Mouse (Mus musculus): ENCODE measurements at regions not wholly inside any gene's neighbourhood (a gene's known extent, or its start where the extent isn't known, plus 50 kb on each side); places are given as distances from the start of the nearest gene placed in this dataset.

GRCm38 (mm10) chr2:138760439-138760963, 504.1 kb downstream of the Btbd3 start:
- DNase-seq (ENCODE audit: low read depth, low spot score) = no peak
- no peak overlapping the region for H3K9ac ChIP-seq (ENCODE audit: control insufficient read depth, low read depth, low read length, poor library complexity, severe bottlenecking)
- no peak for TF ChIP-seq SIN3A (IDR thresholded peaks at IDR 0.05; ENCODE audit: low read length)
- TF ChIP-seq ZC3H11A (IDR thresholded peaks at IDR 0.05; ENCODE audit: low read depth, low read length) = no peak

GRCm38 (mm10) chr2:138761400-138761799, 505.0 kb downstream of the Btbd3 start:
- no peak overlapping the region for H3K27ac ChIP-seq (ENCODE audit: control insufficient read depth, low read depth, low read length)
- no peaks in the 10 kb centered on the region for H3K9me3 ChIP-seq (replicated peaks; ENCODE audit: insufficient read depth, low read length)
- DNase-seq (ENCODE audit: low read depth, low spot score) = no peak
- no peak for TF ChIP-seq MAFK (IDR thresholded peaks at IDR 0.05; ENCODE audit: borderline replicate concordance, low read depth, low read length)
- no peak for TF ChIP-seq ZMIZ1 (IDR thresholded peaks at IDR 0.05; ENCODE audit: low read depth, low read length)
- no peak for TF ChIP-seq KAT2A (conservative IDR thresholded peaks at IDR 0.05; ENCODE audit: low read depth, low read length)
- TF ChIP-seq RAD21 (IDR thresholded peaks at IDR 0.05; ENCODE audit: low read depth, low read length) = no peak
- TF ChIP-seq ZC3H11A (IDR thresholded peaks at IDR 0.05; ENCODE audit: low read depth, low read length) = no peak
- no peak for TF ChIP-seq POLR2A (IDR thresholded peaks at IDR 0.05; ENCODE audit: control insufficient read depth in 1 of 2, insufficient read depth in 1 of 2, low read depth in 1 of 2, low read length in 2 of 2, poor library complexity in 1 of 2)
- no peak for TF ChIP-seq USF1 (IDR thresholded peaks at IDR 0.05; ENCODE audit: low read depth, low read length)
- no peak overlapping the region for H3K4me3 ChIP-seq (ENCODE audit: control insufficient read depth in 1 of 2, insufficient read depth in 1 of 2, low read depth in 2 of 2, low read length in 2 of 2)
- H3K27me3 ChIP-seq (ENCODE audit: control insufficient read depth in 1 of 2, insufficient read depth in 2 of 2, low read length in 2 of 2) = no peaks in the 10 kb centered on the region
- H3K79me2 ChIP-seq (ENCODE audit: control insufficient read depth, insufficient read depth, low read length, poor library complexity) = no peaks in the 10 kb centered on the region
- H3K9ac ChIP-seq (ENCODE audit: control insufficient read depth, low read depth, low read length, poor library complexity, severe bottlenecking) = no peak overlapping the region
- H3K4me1 ChIP-seq (ENCODE audit: control insufficient read depth in 1 of 2, insufficient read depth in 2 of 2, low read length in 2 of 2) = no peaks in the 10 kb centered on the region
- no peaks in the 10 kb centered on the region for H3K36me3 ChIP-seq (ENCODE audit: control insufficient read depth in 1 of 2, insufficient read depth in 2 of 2, low read length in 2 of 2)

More at GRCm38 (mm10) chr2:138760439-138760963, 504.1 kb downstream of the Btbd3 start:
- Histone ChIP-seq H3K27ac (ENCODE audit: control insufficient read depth, low read depth, low read length) (no peak overlapping the region), H3K4me1 (ENCODE audit: control insufficient read depth in 1 of 2, insufficient read depth in 2 of 2, low read length in 2 of 2) (no peaks in the 10 kb centered on the region), H3K4me3 (ENCODE audit: control insufficient read depth in 1 of 2, insufficient read depth in 1 of 2, low read depth in 2 of 2, low read length in 2 of 2) (no peak overlapping the region), H3K79me2 (ENCODE audit: control insufficient read depth, insufficient read depth, low read length, poor library complexity) (no peaks in the 10 kb centered on the region), H3K9me3 (replicated peaks; ENCODE audit: insufficient read depth, low read length) (no peaks in the 10 kb centered on the region), H3K27me3 (ENCODE audit: control insufficient read depth in 1 of 2, insufficient read depth in 2 of 2, low read length in 2 of 2) (no peaks in the 10 kb centered on the region), H3K36me3 (ENCODE audit: control insufficient read depth in 1 of 2, insufficient read depth in 2 of 2, low read length in 2 of 2) (no peaks in the 10 kb centered on the region)

DNA sequence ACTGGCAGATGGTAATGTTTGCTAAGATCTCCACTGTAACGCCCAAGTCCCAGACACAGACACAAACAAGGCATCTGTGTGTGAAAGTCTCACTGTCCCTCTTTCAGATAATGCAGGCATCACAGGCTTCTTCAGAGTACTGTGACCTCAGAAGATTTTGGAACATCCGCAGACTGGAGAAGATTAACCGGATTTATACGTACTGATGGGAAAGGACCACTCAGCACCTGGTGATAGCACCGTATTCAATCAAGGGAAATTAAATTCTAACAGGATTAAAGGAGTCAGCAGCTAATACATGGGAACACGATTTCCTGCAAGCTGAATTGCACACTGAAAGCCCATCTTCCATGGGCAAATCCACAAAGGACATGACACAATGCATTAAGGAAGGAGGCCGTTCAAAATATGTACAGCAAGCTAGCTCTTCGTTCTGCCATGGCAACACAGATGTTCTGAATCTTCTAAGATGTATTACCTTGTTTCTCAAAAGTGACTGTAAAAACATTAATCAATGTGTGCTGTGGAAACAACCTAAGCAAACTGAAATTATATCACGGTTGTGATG, 510.0 kb downstream of the Btbd3 start:
- Histone ChIP-seq H3K36me3 (ENCODE audit: control insufficient read depth in 1 of 2, insufficient read depth in 2 of 2, low read length in 2 of 2) (no peaks in the 10 kb centered on the region), H3K4me3 (ENCODE audit: control insufficient read depth in 1 of 2, insufficient read depth in 1 of 2, low read depth in 2 of 2, low read length in 2 of 2) (no peak overlapping the region), H3K9ac (ENCODE audit: control insufficient read depth, low read depth, low read length, poor library complexity, severe bottlenecking) (no peak overlapping the region), H3K9me3 (replicated peaks; ENCODE audit: insufficient read depth, low read length) (no peaks in the 10 kb centered on the region), H3K27me3 (ENCODE audit: control insufficient read depth in 1 of 2, insufficient read depth in 2 of 2, low read length in 2 of 2) (no peaks in the 10 kb centered on the region), H3K79me2 (ENCODE audit: control insufficient read depth, insufficient read depth, low read length, poor library complexity) (no peaks in the 10 kb centered on the region), H3K27ac (ENCODE audit: control insufficient read depth, low read depth, low read length) (no peak overlapping the region), H3K4me1 (ENCODE audit: control insufficient read depth in 1 of 2, insufficient read depth in 2 of 2, low read length in 2 of 2) (no peaks in the 10 kb centered on the region)
- TF ChIP-seq RAD21 (IDR thresholded peaks at IDR 0.05; ENCODE audit: low read depth, low read length) = no peak
- TF ChIP-seq GATA1 (IDR thresholded peaks at IDR 0.05; ENCODE audit: low read depth, low read length) = no peak
- no peak for TF ChIP-seq CHD2 (IDR thresholded peaks at IDR 0.05; ENCODE audit: low read length)
- TF ChIP-seq BHLHE40 (IDR thresholded peaks at IDR 0.05; ENCODE audit: borderline replicate concordance, low read depth, low read length) = no peak
- no peak for TF ChIP-seq MYC (IDR thresholded peaks at IDR 0.05; ENCODE audit: low read depth, low read length)
- TF ChIP-seq RCOR1 (IDR thresholded peaks at IDR 0.05; ENCODE audit: low read depth, low read length) = no peak
- TF ChIP-seq ZMIZ1 (IDR thresholded peaks at IDR 0.05; ENCODE audit: low read depth, low read length) = no peak
- TF ChIP-seq MAFK (IDR thresholded peaks at IDR 0.05; ENCODE audit: borderline replicate concordance, low read depth, low read length) = no peak
- no peak for TF ChIP-seq SMC3 (IDR thresholded peaks at IDR 0.05; ENCODE audit: low read depth, low read length)
- TF ChIP-seq MYB (IDR thresholded peaks at IDR 0.05; ENCODE audit: low read depth, low read length) = no peak
- TF ChIP-seq KAT2A (conservative IDR thresholded peaks at IDR 0.05; ENCODE audit: low read depth, low read length) = no peak
- no peak for DNase-seq (ENCODE audit: low read depth, low spot score)
